In the genomic region with DNA sequence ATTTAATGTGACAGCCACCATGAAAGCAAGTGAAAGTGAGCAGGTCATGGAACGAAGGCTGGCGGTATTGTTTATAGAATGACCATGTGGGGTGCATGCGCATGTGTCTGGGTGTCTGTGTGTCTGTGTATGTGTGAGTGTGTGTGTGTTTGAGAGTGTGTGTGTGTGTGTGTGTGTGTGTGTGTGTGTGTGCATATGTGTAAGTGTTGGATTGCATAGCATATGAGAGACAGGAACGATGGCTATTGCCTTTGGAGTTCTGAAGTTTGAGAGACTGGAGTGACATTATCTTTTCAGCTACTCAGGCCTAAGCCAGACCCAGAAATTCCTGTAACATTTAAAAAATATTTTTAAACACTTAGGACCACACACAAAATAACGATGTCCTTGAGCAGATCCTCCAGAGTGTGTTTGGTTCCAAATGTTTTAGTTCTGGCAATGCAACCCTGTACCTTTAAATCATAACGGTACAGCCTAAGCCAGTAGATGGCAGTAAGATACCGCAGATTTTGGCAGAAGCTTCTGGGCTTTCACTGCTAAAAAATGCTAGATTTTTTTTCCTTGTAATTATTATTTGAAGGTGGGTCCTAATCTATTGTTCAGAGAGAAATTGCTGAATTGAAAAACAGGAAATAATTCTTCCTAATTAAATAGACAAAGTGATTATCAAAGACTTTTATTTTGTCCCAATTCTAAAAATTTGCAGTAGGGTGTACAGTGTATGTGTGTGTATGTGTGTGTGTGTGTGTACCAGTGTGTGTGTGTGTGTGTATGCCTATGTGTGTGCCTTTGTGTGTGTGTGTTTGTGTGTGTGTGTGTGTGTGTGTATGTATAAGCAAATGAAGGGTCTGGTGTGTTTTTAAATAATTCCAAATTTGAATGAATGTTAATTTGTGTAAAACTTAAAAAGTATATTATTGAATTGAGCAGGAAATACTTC, we compare ENCODE assay signal across 9 mouse cellular contexts.
DNase-seq lines count a peak whose midpoint lies in the region; ATAC-seq lines count a peak whose summit lies in the region.
"Had no signal": no experiment of that assay in that cellular context is flagged by ENCODE, and none has a peak within 500 bp of the region (broad histone marks: within the 10 kb centered on the region; RNA-seq: fewer than 3 reads in every experiment).

No protein-coding gene starts in this region.

- WGBS in hindbrain, embryonic 11.5 days: 64% methylated on average over 7 of the region's 7 CpGs
- WGBS in midbrain, embryonic 13.5 days: 55% methylated on average over 7 of the region's 7 CpGs

- no peaks in the 10 kb centered on the region for H3K27me3 ChIP-seq in hindbrain, embryonic 11.5 days (ENCODE audit: control insufficient read depth, insufficient read depth, low read length)
- no peaks in the 10 kb centered on the region for H3K27me3 ChIP-seq in midbrain, embryonic 13.5 days
- H3K27me3 ChIP-seq: liver, embryonic 13.5 days had no signal

- DNase-seq in ovary, postnatal 14 days (ENCODE audit: low spot score): peak; percentile 55
- no peak for DNase-seq in ovary, postnatal 10 days (ENCODE audit: low spot score)
- DNase-seq in brain, embryonic 18.5 days (ENCODE audit: low read depth, low spot score): peak; percentile 49
- peak; percentile 74 for DNase-seq in hindbrain, embryonic 11.5 days (ENCODE audit: low spot score)
- peak; percentile 35 for DNase-seq in layer of hippocampus, adult 9-11 months
- DNase-seq in thymus, postnatal 25 days: no peak
- DNase-seq: liver, embryonic 13.5 days had no signal

- H3K4me3 ChIP-seq in hindbrain, embryonic 11.5 days (ENCODE audit: low read depth, low read length): no peak overlapping the region
- no peak overlapping the region for H3K4me3 ChIP-seq in midbrain, embryonic 13.5 days (replicated peaks)
- H3K4me3 ChIP-seq: liver, embryonic 13.5 days had no signal

- H3K4me2 ChIP-seq in hindbrain, embryonic 11.5 days (replicated peaks; ENCODE audit: low read depth, low read length): no peak overlapping the region
- no peak overlapping the region for H3K4me2 ChIP-seq in midbrain, embryonic 13.5 days (replicated peaks)
- H3K4me2 ChIP-seq: liver, embryonic 13.5 days had no signal

- no peak overlapping the region for H3K9ac ChIP-seq in hindbrain, embryonic 11.5 days (ENCODE audit: low read depth, low read length)
- no peak overlapping the region for H3K9ac ChIP-seq in midbrain, embryonic 13.5 days (replicated peaks)
- H3K9ac ChIP-seq: liver, embryonic 13.5 days had no signal

- ATAC-seq in hindbrain, embryonic 11.5 days (ENCODE audit: low FRiP score): peak; percentile 45; the same call in 1 of the 2 replicates
- ATAC-seq in midbrain, embryonic 13.5 days: peak; percentile 70
- ATAC-seq in inflammation-experienced regulatory T-cells, adult 6 months: no peak

- no peaks in the 10 kb centered on the region for H3K4me1 ChIP-seq in hindbrain, embryonic 11.5 days (replicated peaks; ENCODE audit: control insufficient read depth, insufficient read depth, low read length)
- peaks cover 21% of the 10 kb centered on the region for H3K4me1 ChIP-seq in midbrain, embryonic 13.5 days (replicated peaks)
- H3K4me1 ChIP-seq: liver, embryonic 13.5 days had no signal

- no peak overlapping the region for H3K27ac ChIP-seq in hindbrain, embryonic 11.5 days (ENCODE audit: low read depth, low read length)
- no peak overlapping the region for H3K27ac ChIP-seq in midbrain, embryonic 13.5 days
- H3K27ac ChIP-seq: liver, embryonic 13.5 days had no signal

- no peaks in the 10 kb centered on the region for H3K36me3 ChIP-seq in hindbrain, embryonic 11.5 days (ENCODE audit: control insufficient read depth, insufficient read depth, low read length)
- no peaks in the 10 kb centered on the region for H3K36me3 ChIP-seq in midbrain, embryonic 13.5 days
- H3K36me3 ChIP-seq: liver, embryonic 13.5 days had no signal

- H3K9me3 ChIP-seq in hindbrain, embryonic 11.5 days (ENCODE audit: control insufficient read depth, low read length): no peaks in the 10 kb centered on the region
- no peaks in the 10 kb centered on the region for H3K9me3 ChIP-seq in midbrain, embryonic 13.5 days
- H3K9me3 ChIP-seq: liver, embryonic 13.5 days had no signal

Comparison
In these comparisons a context has a peak if more than half of its experiments do, and no peak if none do; other contexts are left out.
1. DNase-seq: peak in ovary, postnatal 14 days (single experiment), brain, embryonic 18.5 days (single experiment), hindbrain, embryonic 11.5 days (single experiment) and layer of hippocampus, adult 9-11 months (single experiment); none in ovary, postnatal 10 days (single experiment) and thymus, postnatal 25 days (single experiment).